Mouse (Mus musculus) limb, embryonic 15.5 days (tissue): Measurements from ENCODE around the gene Cd22. TPM values are rescaled to one million over a fixed set of nuclear protein-coding genes. Genes with fewer than 3 reads are reported as not detected.
"Not testable (repeated sequence)": the region's sequence is repeated elsewhere in the genome, so short reads cannot be mapped to it uniquely, and the experiment has no call there.

Source experiments
- ATAC-seq: fragments of 200-750 bp; cut with Nextera tagmentation; 2 replicates; pipeline ENCODE4 v1.8.0; 2017; ENCODE audit warnings: low read depth, moderate TSS enrichment; ENCODE audit not compliant: insufficient number of reproducible peaks, low FRiP score, low TSS enrichment
- H3K27ac ChIP-seq: fragments of 300-500 bp; sonication (generic); 2 replicates; pipeline ENCODE4 v1.5.1; 2015; ENCODE audit warnings: moderate library complexity, mild to moderate bottlenecking, inconsistent platforms
- H3K27me3 ChIP-seq: fragments of 300-500 bp; sonication (generic); 2 replicates; pipeline ENCODE4 v1.6.1; 2015; ENCODE audit warnings: inconsistent platforms
- H3K36me3 ChIP-seq: fragments of 300-500 bp; sonication (generic); 2 replicates; pipeline ENCODE4 v1.6.1; 2015; ENCODE audit warnings: inconsistent platforms
- H3K4me1 ChIP-seq: fragments of 300-500 bp; sonication (generic); 2 replicates; pipeline ENCODE4 v1.6.1; 2015; ENCODE audit warnings: inconsistent platforms
- H3K4me2 ChIP-seq: fragments of 300-500 bp; sonication (generic); 2 replicates; pipeline ENCODE4 v1.6.1; 2015; ENCODE audit warnings: mild to moderate bottlenecking, inconsistent platforms
- H3K4me3 ChIP-seq: fragments of 300-500 bp; sonication (generic); 2 replicates; pipeline ENCODE4 v1.5.1; 2015; ENCODE audit warnings: mild to moderate bottlenecking, inconsistent platforms
- H3K9ac ChIP-seq: fragments of 300-500 bp; sonication (generic); 2 replicates; pipeline ENCODE4 v1.6.1; 2015; ENCODE audit warnings: inconsistent platforms
- H3K9me3 ChIP-seq: fragments of 300-500 bp; sonication (generic); 2 replicates; pipeline ENCODE4 v1.6.1; 2016; ENCODE audit warnings: inconsistent platforms
- WGBS: fragments of 180-500 bp; shearing (Covaris S2); methylation state at CpG from one replicate; pipeline ENCODE4 v1.1.7; 2015; 5-methylcytosine and 5-hydroxymethylcytosine counted together
- polyA plus RNA-seq: library from polyadenylated mRNA; unstranded; fragments of >200 nt; fragmentation: Nextera tagmentation; extraction: Ambion mirVana; gene quantifications from 2 replicates; pipeline ENCODE4 v1.2.1, GENCODE M21; 2015

Gene Cd22
- polyA plus RNA-seq, 1 experiment from 2014 or later: 0.04 TPM

DNA sequence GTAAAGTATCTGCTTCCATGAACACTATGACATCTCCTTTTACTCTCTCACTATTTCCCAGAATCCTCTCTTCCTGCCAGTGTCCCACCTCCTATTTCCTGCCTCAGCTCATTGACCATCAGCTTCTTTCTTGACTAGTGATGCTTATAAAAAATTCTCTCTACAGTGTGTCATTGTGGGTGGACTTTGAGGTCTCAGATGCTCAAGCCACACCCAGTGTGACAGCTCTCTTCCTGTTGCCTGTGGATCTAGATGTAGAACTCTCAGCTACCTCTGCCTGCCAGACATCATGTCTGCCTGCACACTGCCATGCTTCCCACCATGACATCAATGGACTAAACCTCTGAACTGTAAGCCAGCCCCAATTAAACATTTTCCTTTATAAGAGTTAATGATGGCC, 42.9 kb downstream of the Cd22 start:
- Histone ChIP-seq H3K27ac (no peak overlapping the region), H3K9ac (no peak overlapping the region), H3K9me3 (no peaks in the 10 kb centered on the region), H3K27me3 (no peaks in the 10 kb centered on the region), H3K4me1 (no peaks in the 10 kb centered on the region), H3K4me3 (no peak overlapping the region), H3K4me2 (no peak overlapping the region), H3K36me3 (no peaks in the 10 kb centered on the region)
- no peak for ATAC-seq

DNA sequence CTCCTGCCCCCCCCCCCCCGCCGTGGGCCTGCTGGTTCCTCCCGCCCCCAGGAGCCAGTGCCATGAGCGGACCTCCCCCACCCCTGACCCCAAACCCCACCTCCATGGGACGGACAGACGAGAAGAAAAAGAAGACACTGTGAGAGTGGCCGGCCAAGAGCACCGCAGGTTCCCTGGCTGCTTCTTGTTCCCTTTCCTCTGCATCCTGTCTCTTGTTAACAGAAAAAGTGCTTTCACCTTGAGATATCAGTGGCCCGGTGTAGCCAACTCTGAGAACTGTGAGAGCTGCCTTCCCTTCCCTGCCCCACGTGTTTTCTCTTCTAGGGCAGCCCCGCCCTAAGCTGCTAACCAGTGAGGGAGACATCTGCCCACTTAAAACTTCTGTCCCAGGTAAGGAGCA, 47.5 kb downstream of the Cd22 start:
- H3K27me3 ChIP-seq, H3K4me3 ChIP-seq, H3K36me3 ChIP-seq, H3K4me2 ChIP-seq, ATAC-seq, H3K9me3 ChIP-seq, H3K9ac ChIP-seq, H3K4me1 ChIP-seq, H3K27ac ChIP-seq: not testable (repeated sequence)
- 53% methylated on average over 7 of the region's 11 CpGs for WGBS

DNA sequence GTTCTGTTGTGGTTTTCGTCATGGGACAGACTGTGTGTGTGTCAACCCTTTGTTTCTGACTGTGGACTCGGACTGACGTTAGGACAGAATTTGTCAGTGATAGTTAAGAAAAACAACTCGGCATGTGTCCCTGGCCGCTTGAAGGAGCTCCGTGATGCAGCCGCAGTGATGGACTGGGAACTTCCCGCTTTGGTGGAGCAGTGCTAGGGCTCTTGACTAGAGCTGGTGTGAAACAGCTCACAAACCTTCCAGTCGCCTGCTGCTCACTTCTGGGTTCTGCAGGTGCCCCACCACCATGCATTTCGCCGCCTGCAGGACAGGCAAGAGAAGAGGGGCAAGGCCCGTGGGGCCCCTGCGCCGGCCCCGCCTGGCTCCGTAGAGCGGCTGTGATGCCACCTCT, 47.9 kb downstream of the Cd22 start:
- no peak for ATAC-seq
- H3K9ac ChIP-seq: no peak overlapping the region

DNA sequence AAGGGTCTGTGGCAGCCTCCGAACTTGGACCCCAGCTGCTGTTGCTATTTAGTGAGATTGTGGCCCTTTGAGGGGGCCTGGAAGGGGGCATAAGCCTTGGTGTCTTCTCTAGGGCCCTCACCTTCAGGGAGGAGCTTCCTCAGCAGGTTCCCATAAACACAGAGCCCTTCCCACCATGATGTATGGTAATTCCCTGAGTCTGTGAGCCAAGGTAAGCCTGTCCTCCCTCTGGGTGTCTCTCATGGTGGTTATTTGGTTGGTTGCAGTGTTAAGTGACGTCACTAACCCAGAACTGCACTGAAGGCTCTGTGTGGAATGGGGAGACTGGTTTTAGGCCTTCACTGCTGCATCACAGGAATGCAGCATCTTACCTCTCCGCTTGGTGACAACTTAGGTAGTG, 50.7 kb downstream of the Cd22 start:
- no peak overlapping the region for H3K4me2 ChIP-seq
- no peak overlapping the region for H3K4me3 ChIP-seq
- H3K9ac ChIP-seq: no peak overlapping the region
- no peaks in the 10 kb centered on the region for H3K9me3 ChIP-seq
- no peaks in the 10 kb centered on the region for H3K27me3 ChIP-seq
- H3K4me1 ChIP-seq: no peaks in the 10 kb centered on the region
- no peak overlapping the region for H3K27ac ChIP-seq
- 65% methylated on average over 3 of the region's 3 CpGs for WGBS
- H3K36me3 ChIP-seq: no peaks in the 10 kb centered on the region
- ATAC-seq: no peak

More for the DNA sequence above, 47.9 kb downstream of the Cd22 start:
- no peak overlapping the region for H3K4me3 ChIP-seq
- H3K9me3 ChIP-seq: no peaks in the 10 kb centered on the region
- no peak overlapping the region for H3K27ac ChIP-seq
- H3K4me1 ChIP-seq: no peaks in the 10 kb centered on the region
- no peaks in the 10 kb centered on the region for H3K36me3 ChIP-seq
- no peaks in the 10 kb centered on the region for H3K27me3 ChIP-seq
- no peak overlapping the region for H3K4me2 ChIP-seq
- WGBS: 77% methylated on average over 17 of the region's 17 CpGs

DNA sequence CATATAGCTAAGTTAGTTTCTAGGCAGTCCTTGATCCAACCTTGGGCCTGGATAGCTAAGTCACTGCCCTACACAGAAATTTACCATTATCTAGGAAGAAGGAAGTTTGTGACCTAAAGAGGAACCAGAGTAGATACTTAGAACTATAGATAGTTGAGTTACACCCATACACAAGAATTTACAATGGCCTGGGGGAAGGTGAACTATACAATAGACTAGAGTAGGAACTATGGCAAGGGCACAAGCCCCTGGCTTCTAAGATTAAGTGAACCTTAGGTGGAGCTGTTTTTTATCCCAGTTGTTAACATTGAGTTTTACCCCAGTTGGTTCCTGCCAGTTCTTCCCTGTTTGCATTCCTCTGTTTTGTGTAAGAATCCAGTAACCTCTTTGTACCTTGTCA, 51.3 kb downstream of the Cd22 start:
- not testable (repeated sequence) for ATAC-seq, H3K4me2 ChIP-seq, H3K36me3 ChIP-seq, H3K4me3 ChIP-seq, H3K9me3 ChIP-seq, H3K9ac ChIP-seq, H3K27ac ChIP-seq, H3K4me1 ChIP-seq, H3K27me3 ChIP-seq

DNA sequence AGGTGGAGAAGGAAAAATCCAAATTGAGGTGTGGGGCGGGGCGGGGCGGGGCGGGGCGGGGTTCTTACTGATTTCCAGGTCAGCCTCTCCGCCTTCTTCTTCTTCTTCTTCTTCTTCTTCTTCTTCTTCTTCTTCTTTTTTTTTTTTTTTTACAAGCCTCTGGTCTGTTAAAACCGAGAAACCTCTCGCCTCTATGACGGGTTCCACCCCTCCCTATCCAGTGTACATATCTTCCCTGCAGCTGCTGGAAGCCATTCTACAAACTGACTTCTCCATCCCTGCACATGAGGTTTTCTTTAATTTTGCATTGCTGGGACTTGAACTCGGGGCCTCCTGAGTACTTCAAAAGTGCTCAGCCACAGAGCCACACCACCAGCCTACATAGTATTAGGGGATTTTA, 53.5 kb downstream of the Cd22 start:
- H3K36me3 ChIP-seq: no peaks in the 10 kb centered on the region
- no peak overlapping the region for H3K4me2 ChIP-seq
- no peak overlapping the region for H3K9ac ChIP-seq
- no peak for ATAC-seq
- no peak overlapping the region for H3K27ac ChIP-seq
- H3K9me3 ChIP-seq: no peaks in the 10 kb centered on the region
- no peak overlapping the region for H3K4me3 ChIP-seq
- WGBS: 83% methylated on average over 10 of the region's 10 CpGs
- H3K27me3 ChIP-seq: no peaks in the 10 kb centered on the region
- H3K4me1 ChIP-seq: no peaks in the 10 kb centered on the region

DNA sequence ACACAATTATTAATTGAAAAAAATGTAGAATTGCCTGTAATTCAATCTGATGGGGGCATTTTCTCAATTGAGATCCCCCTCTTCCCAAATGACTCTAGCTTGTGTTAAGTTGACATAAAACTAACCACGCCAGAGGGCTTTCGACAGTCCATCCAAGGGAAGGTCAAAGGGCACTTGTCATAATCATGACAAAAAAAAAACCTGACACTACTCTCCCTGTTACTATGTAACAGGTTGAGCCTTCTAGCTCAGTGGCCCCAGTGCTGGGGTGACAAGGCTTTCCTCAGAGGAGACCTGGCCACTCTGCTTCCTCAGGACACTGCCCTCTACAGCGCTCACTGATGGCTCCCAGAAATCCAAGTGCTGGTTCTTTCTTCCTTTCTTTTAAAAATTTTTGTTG, 55.8 kb downstream of the Cd22 start:
- Histone ChIP-seq H3K4me3 (no peak overlapping the region), H3K9ac (no peak overlapping the region), H3K27me3 (no peaks in the 10 kb centered on the region), H3K27ac (no peak overlapping the region), H3K36me3 (no peaks in the 10 kb centered on the region), H3K4me1 (0 out of 2 replicates have a peak, but pooled peaks cover 4% of the 10 kb centered on the region), H3K9me3 (no peaks in the 10 kb centered on the region), H3K4me2 (no peak overlapping the region)
- 88% methylated on average over 3 of the region's 3 CpGs for WGBS
- no peak for ATAC-seq

DNA sequence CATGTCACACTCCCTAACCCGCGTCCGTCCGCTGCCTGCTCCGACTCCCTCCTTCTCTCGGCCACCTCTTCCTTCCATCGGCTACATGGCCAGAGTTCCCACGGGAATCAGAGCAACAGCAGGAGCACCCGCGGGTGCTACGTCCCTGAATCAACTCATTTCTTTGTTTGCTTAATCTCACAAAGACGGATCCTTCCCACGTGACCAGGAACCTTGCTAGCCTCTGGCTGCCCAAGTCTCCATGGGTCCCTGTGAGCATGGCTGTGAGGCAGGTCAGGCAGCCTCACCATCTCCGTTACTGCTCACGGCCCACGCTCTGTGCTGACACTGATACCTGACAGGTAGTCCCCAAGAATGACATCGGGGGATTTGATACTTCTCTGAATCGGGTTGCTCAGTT, 56.5 kb downstream of the Cd22 start, which contains the start of gene Ffar2:
TSS of gene Ffar2 (minus strand) at position 101 of the 400 bp plus-strand sequence.
- H3K4me3 ChIP-seq: no peak within 1 kb of the TSS
- H3K9me3 ChIP-seq: no peaks in the 10 kb centered on the region
- H3K4me1 ChIP-seq: 0 out of 2 replicates have a peak, but pooled peaks cover 4% of the 10 kb centered on the region
- 90% methylated on average over 18 of the region's 18 CpGs for WGBS
- H3K4me2 ChIP-seq: no peak within 1 kb of the TSS
- no peak for ATAC-seq
- no peaks in the 10 kb centered on the region for H3K27me3 ChIP-seq
- no peak within 1 kb of the TSS for H3K9ac ChIP-seq
- no peaks in the 10 kb centered on the region for H3K36me3 ChIP-seq
- no peak within 1 kb of the TSS for H3K27ac ChIP-seq

DNA sequence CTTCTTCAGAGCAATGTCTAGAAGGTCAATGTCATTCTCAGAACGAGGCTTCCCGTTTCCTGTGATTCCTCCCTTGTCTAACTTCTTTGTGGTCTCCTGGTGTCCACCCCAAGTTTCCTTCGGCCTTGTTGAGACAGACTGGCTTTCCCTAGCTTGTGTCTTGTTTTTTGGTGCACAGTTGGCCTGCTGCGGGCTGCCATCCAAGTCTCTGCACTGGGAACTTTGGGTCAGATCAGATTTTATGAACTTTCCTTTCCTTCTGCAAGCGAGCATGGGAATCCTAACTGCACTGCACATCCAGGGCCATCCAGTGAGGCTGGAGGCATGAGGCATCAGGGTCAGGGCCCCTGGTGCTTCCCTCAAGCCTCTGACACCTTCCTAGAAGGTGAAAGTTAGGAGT, 58.6 kb downstream of the Cd22 start:
- WGBS: 74% methylated on average over 5 of the region's 5 CpGs
- Histone ChIP-seq H3K9me3 (no peaks in the 10 kb centered on the region), H3K9ac (no peak overlapping the region), H3K4me2 (no peak overlapping the region), H3K4me1 (0 out of 2 replicates have a peak, but pooled peaks cover 4% of the 10 kb centered on the region), H3K27ac (no peak overlapping the region), H3K4me3 (no peak overlapping the region), H3K27me3 (no peaks in the 10 kb centered on the region), H3K36me3 (no peaks in the 10 kb centered on the region)
- ATAC-seq: no peak

DNA sequence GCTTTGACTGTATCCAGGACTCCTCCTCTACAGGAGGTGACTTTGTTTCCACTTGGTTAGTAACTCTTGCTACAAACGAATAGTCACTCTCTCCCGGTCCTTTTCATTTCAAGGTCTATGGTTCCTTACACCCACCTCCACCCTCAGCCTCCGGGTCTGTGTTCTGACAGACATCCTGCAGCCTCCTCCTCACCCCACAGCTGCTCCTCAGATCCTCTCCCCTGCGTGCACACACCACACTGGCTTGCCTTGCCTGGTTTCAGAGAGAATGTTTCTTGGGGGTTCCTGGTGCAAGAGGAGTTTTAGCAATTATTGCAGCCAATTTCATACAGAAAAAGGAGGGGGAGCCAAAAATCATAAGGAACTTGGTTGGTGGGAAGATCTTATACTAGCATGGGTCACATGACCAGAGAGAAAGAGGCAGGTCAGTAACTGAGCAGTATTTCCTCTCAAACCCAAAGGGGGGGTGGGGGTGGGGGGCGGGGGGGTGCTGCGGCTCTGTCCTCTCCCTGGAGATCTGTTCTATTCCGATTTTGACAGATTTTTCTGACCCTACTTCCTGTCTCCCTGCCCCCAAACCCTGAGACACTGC, 59.2 kb downstream of the Cd22 start:
- 52% methylated on average over 7 of the region's 7 CpGs for WGBS
- H3K4me3 ChIP-seq: no peak overlapping the region
- no peak overlapping the region for H3K27ac ChIP-seq
- H3K27me3 ChIP-seq: no peaks in the 10 kb centered on the region
- H3K36me3 ChIP-seq: no peaks in the 10 kb centered on the region
- H3K9me3 ChIP-seq: no peaks in the 10 kb centered on the region
- no peak overlapping the region for H3K9ac ChIP-seq
- no peak overlapping the region for H3K4me2 ChIP-seq
- H3K4me1 ChIP-seq: 0 out of 2 replicates have a peak, but pooled peaks cover 4% of the 10 kb centered on the region
- ATAC-seq: no peak

DNA sequence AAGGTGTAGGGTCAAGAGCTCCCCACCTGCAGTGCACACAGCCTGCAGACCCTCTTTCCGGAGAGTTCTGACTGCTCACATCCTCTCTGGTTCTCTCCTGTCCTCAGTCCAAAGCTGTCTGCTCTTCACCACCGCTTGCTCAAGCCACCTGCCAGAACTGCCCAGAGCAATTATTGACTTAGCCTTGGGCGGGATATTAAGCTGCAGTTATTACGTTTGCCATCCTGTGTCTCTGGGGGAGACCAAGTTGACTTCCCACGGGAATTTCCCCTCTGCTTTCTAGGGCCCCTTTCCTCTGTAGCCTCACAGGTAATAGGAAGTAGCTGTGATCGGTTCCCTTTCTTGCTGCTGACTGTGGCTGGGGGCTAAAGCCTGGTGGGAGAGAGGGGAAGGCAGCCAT, 60.0 kb downstream of the Cd22 start:
- ATAC-seq: no peak
- Histone ChIP-seq H3K36me3 (no peaks in the 10 kb centered on the region), H3K9ac (no peak overlapping the region), H3K4me2 (no peak overlapping the region), H3K27ac (no peak overlapping the region), H3K4me1 (0 out of 2 replicates have a peak, but pooled peaks cover 4% of the 10 kb centered on the region), H3K27me3 (no peaks in the 10 kb centered on the region), H3K4me3 (no peak overlapping the region), H3K9me3 (no peaks in the 10 kb centered on the region)
- WGBS: 52% methylated on average over 6 of the region's 6 CpGs
